Mouse (Mus musculus) gonadal fat pad, adult 2 months (tissue): ENCODE data around the gene Tdo2. TPM values are rescaled to one million over a fixed set of nuclear protein-coding genes. Genes with fewer than 3 reads are reported as not detected.

Experiments
- DNase-seq: peaks from one replicate; pipeline ENCODE4 v3.0.0-alpha.2; 2012; ENCODE audit warnings: low read depth
- polyA plus RNA-seq: library from polyadenylated mRNA; depleted of rRNA; stranded (reverse); fragments of >200 nt; gene quantifications from 2 replicates; pipeline ENCODE4 v1.2.3, GENCODE M21; 2012; rRNA removed

Tdo2 gene
- polyA plus RNA-seq, 1 experiment = 0.92 TPM

GRCm38 (mm10) chr3:81943097-81943496 lies 32.9 kb downstream of the Tdo2 start:
- DNase-seq = no peak

- no peak for DNase-seq
These were observed 33.7 kb downstream of the Tdo2 start for GRCm38 (mm10) chr3:81942341-81942740.

- DNase-seq = peak; percentile 77
These were observed 37.1 kb downstream of the Tdo2 start for GRCm38 (mm10) chr3:81938924-81939323.

DNA sequence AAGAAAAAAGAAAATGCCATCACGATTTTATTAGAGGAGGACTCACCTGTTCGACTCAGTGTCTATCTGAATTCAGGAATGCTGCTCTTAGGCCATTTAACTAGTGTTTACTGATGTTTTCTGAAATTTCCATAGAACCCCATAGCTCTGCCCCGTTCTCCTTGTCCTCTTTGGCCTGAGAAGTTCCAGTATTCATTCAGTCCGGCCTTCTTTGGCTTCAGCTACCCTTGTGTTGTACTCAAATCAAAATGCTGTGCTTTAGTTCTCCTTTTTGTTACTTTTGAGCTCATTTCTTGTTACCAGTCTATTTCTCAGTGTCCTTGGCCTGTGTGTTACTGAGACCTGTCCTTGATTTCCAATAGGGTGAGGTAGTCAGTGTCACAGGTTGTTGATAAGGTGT lies 42.7 kb downstream of the Tdo2 start:
- no peak for DNase-seq

- no peak for DNase-seq
These were observed 43.6 kb downstream of the Tdo2 start, which contains the start of gene Ctso for GRCm38 (mm10) chr3:81932141-81933101. Gene Ctso (plus strand): TSS chr3:81932601.

DNA sequence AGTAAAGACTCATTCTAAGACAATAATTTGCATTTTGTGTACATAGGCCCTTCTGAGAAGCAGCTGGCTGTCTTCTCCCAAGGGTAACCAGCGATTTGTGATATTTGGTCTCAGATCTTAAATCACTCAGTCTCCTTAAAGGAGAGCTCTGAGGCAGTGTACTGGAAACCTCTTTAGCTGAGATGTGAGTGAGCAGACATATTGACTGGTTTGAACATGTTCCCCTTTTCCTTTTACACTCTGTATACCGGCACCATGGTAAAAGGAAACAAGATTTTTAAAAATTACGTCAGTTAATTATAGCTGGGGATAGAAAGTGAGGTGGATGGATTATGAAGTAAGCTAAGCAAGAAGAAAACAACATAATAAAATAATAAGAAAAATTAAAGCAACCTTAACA lies 44.3 kb downstream of the Tdo2 start:
- no peak for DNase-seq

DNA sequence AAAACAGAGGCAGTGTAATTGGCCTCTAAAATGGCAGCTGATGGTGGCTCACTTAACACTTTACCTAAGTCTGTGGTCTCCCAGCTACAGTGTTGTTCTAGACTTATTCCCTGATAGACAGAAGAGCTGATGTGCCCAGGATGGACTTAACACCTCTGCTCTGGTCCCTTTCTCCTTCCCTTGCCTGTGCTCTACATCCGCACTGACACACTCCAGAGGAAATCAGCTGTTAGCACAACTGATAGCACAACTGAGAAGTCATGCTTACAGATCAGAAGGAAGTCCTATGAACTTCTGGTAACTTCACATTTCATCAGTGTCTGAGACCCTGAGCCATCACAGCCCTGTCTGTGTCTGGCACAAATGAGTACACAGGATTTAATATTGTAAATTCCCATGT lies 46.9 kb downstream of the Tdo2 start:
- no peak for DNase-seq

DNA sequence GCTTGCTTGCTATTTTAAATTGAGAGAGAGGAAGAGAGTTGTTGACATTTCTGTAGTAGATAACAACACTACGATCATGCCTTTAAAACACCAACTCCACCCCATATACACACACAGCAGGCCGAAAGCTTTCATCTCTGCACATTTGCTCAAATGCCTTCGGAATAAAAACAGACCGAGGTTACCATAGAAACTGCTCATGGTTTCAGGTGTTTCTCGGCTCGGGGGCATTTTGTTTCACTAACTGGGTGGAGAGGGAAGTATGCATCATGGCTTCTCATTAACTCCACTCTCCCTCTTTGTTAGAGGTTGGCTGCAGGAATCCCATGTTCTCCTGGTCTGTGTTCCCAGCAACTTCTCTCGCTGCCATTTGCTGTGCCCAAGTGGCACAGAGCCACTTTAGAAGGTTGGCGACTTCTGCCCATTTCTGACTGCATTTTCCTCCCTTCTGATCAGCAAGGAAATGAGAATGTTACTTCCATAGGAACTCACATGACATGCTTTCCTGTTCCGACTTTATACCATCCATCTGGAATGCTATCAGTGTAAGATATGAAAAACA lies 49.2 kb downstream of the Tdo2 start:
- no peak for DNase-seq

DNA sequence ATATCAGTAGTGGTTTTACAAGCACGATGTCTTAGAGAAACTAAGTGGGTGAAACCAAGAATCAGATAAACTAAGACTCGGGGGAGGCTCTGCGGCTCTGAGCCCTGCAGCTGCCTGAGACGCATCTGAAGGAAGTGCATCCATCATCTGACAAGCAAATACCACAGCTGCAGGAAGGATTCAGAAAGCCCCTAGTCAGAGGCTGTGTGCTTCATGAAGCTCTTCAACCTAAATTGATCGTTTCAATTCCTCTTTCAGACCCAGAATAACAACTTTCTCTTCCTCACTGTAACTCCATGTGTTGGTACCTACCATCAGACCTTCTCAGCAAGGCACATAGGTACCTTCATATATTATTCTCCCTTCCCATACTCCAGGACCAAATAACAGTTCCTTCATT lies 50.1 kb downstream of the Tdo2 start:
- no peak for DNase-seq

DNA sequence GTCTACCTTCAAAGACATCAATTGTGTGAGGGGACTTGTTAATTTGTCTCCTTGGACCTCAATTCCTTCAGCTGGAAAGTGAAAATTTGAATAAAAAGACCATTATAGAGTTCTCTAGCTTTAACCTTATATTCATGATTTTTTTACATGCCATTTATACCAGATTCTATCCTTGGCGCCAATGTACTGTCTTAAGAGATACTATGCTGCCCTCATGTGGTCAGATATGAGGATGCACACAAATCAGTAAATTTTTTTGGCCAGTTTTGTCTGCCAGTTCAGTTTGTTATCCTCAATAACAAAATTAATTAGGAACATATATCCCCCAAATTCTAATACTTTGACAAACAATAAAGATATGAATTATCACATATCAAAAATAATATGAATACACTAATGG lies 51.1 kb downstream of the Tdo2 start:
- no peak for DNase-seq

- DNase-seq = no peak
These were observed 53.1 kb downstream of the Tdo2 start for GRCm38 (mm10) chr3:81922910-81923309.

- no peak for DNase-seq
These were observed 56.3 kb downstream of the Tdo2 start for GRCm38 (mm10) chr3:81919681-81920080.

DNA sequence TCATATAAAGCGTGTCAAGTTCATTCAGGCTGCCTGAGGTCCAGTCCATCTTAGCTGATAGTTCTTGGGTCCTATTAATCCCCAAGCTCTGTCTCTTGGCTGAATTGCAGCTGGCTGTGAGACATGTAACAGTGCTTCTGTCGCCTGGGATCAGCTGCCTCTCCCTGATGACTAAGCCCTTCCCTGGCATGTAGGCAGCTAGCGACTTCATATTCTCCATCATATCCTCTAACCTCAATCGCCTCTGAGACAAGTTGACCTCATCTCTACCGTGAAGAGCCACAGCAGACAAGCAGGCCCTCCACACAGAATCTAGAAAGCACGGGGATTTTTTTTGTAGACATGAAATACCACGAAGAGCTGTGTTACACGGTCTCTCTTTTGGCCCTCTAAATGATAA lies 57.8 kb downstream of the Tdo2 start:
- DNase-seq = no peak

GRCm38 (mm10) chr3:81917354-81917935 lies 58.6 kb downstream of the Tdo2 start:
- DNase-seq = no peak

GRCm38 (mm10) chr3:81916030-81916686 lies 59.8 kb downstream of the Tdo2 start:
- no peak for DNase-seq

DNA sequence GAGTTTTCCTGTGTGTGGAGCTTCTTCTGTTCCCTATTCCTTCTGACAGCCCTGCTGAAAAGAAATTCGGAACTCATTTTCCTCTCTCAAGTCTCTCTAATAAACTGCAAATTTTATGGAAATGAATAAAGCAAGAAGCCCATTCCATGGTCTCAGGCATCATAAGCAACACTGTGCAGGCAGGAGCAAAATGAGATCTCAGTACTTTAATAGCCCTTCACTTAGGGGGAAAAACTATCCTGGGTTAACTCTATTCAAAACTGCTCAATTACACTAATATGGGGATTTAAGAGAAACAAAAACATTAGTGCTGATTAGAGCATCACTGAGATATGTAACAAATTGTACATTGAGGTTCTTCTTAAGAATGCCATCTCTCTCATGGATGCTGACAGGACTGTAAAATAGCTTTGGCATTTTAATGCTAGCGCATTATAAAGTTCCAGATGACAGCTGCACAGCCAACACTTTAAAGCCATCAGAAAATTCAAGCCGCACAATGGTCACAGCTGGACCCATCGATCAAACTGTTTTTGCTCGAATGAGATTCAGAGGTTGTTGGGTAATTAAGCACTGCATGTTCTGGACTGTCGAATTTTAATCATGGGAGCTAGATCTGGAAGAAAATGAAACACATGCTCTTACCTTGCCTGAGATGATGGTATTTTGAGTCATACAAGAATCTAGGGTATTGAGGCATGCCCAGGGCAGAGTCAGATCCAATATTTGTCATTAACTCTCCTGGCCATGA lies 65.5 kb downstream of the Tdo2 start:
- no peak for DNase-seq

Other genes starting within 250 kb of the Tdo2 start
- gene Ctso, start 43.6 kb downstream of the Tdo2 start, polyA plus RNA-seq = 17.8 and 20.6 TPM in 2 replicates
- gene Asic5, start 6.1 kb upstream of the Tdo2 start, polyA plus RNA-seq = 0.08 TPM in 1 of 2 replicates, not detected in the other
- 4.8 and 6.1 TPM in 2 replicates for gene Gucy1b1, start 98.5 kb upstream of the Tdo2 start, polyA plus RNA-seq
- gene Gucy1a1, start 169.6 kb upstream of the Tdo2 start, polyA plus RNA-seq = 7.6 and 9.9 TPM in 2 replicates